Comparison of ENCODE assay signal across 8 mouse cellular contexts in the genomic region with DNA sequence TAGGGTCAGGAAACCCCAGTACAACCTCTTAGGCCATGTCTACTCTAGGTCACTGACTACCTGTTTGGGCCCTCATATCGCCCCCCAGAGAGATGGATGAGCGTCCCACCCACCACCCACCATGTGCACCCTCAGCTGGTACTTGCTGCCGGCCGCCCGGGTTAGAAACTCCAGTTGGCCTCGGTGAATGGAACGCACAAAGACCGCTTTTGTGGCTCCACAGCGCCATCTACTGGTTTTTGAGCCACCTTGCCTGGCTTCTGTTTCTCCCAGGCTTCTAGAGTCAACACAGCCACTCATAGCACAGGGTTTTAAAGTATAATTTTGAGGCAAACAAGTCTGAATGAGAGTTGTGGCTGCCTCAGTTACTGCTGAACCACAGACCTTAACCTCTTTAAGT. TPM values are rescaled to one million over a fixed set of nuclear protein-coding genes. Genes with fewer than 3 reads are reported as not detected.
A peak's percentile ranks its signal among the peaks of the same experiment; 100 is the strongest.
DNase-seq lines count a peak whose midpoint lies in the region; TF ChIP-seq lines count a peak whose summit lies in the region.

No protein-coding gene starts in this region.

- TF ChIP-seq CTCF in lung, adult 2 months (IDR thresholded peaks at IDR 0.05; ENCODE audit: insufficient read depth, low read length) = peak; percentile 73

- no peak overlapping the region for H3K4me3 ChIP-seq in lung, adult 2 months (replicated peaks; ENCODE audit: extremely low read depth, low read depth, low read length)

- H3K4me1 ChIP-seq in lung, adult 2 months (ENCODE audit: control insufficient read depth, insufficient read depth, low read length) = peaks cover 2% of the 10 kb centered on the region; the same call in 1 of the 2 replicates

- DNase-seq in 3T3-L1 (ENCODE audit: low read depth, low spot score) = peak; percentile 85
- peak; percentile 31 for DNase-seq in MEL-GATA-1-ER (ENCODE audit: extremely low read depth, low read depth)
- peak; percentile 48 for DNase-seq in cerebellum, adult 8-10 months
- peak; percentile 80 for DNase-seq in gastrocnemius, postnatal 10 days
- DNase-seq in kidney, postnatal 36 days = peak; percentile 61 to 83
- DNase-seq in lung, adult 2 months = peak; percentile 55
- DNase-seq in retina, postnatal 7 days (ENCODE audit: low read depth, low spot score) = peak; percentile 79
- DNase-seq in urinary bladder, adult 18-20 months (ENCODE audit: low spot score in 2 of 2) = peak; percentile 42 to 45

- TF ChIP-seq POLR2A in lung, adult 2 months (IDR thresholded peaks at IDR 0.05; ENCODE audit: borderline replicate concordance, extremely low read depth, low read depth, low read length) = no peak

- 3% methylated on average over 9 of the region's 9 CpGs for WGBS in lung, adult 2 months

RNA-seq across cellular contexts. Expression of gene Myl10, which starts 13.9 kb away (rescaled TPM):
- total RNA-seq in gastrocnemius, postnatal 10 days (2021) = 1 to 10 TPM; 3.1 to 7.2 TPM
- polyA plus RNA-seq in lung, adult 2 months (2012; rRNA removed) = not detected in 2 replicates

Comparison
In these comparisons a context has a peak if more than half of its experiments do, and no peak if none do; other contexts are left out.
1. DNase-seq: peak in every context shown above with its lines; median percentile 85 in 3T3-L1; 80 in gastrocnemius, postnatal 10 days; 79 in retina, postnatal 7 days; 72 in kidney, postnatal 36 days; 55 in lung, adult 2 months; 48 in cerebellum, adult 8-10 months; 44 in urinary bladder, adult 18-20 months; 31 in MEL-GATA-1-ER.